Mouse (Mus musculus): ENCODE measurements around the gene Fscn1.

Fscn1 gene

GRCm38 (mm10) chr5:142959576-142960556 lies at the start of gene Fscn1:
Gene Fscn1 (plus strand): TSS chr5:142960343.
- peak; percentile 39 for DNase-seq

GRCm38 (mm10) chr5:142911629-142912028 lies 48.5 kb upstream of the Fscn1 start:
- no peak for DNase-seq

DNA sequence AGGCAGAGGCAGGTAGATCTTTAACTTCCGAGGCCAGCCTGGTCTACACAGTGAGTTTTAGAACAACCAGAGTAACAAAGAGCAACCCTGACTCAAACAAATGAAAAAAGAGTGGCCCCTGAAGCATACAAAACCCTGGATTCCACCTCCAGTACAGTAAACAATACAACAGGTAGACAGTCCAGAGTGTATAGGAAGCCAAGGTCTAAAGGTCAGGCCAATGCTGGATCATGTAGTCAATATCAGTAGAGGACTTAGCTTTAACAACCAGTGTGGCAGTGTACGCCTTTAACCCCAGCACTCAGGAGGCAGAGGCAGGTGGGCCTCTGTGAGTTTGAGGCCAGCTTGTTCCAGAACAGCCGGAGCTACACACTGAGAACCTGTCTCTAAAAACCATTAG lies 47.8 kb upstream of the Fscn1 start:
- DNase-seq: no peak

DNA sequence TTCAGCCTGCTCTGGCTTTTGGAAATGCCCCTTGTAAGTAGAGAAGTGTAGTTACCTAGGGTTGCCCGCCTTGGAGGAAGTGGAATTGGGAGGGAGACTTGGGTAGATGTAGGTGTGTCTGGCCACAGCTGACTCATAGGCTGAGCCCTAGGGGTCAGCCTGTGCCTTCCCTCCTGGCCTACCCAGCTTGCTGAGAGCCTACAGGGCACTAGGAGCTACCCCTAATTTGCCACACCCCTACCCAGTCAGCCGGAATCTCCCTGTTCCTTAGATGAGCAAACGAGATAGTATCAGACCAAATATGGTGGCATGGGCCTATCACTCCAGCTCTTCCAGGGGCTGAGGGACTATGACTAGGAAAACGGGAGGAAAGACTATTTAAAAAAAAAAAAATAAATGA lies 47.4 kb upstream of the Fscn1 start:
- no peak for DNase-seq

- no peak for DNase-seq
Measured at GRCm38 (mm10) chr5:142915231-142915630, 44.9 kb upstream of the Fscn1 start.

DNA sequence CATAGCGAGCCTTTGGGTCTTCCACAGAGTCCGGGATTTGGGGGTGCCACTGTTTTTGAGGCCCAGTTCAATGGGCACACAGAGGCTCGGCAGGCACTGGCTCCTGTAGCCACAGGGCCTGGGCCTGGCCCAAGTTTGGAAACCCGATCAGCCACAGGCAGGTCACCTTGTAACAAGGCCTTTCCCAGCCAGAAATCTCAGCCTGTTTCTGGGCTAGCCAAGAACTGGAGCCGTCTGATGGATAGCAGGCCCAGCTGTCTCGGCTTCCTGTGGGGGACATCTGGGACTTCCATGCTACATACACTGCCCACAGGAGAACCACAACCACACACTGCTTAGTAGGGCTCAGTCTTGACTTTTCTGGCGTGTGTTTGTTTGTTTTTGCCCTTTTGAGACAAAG lies 43.5 kb upstream of the Fscn1 start:
- DNase-seq: no peak

DNA sequence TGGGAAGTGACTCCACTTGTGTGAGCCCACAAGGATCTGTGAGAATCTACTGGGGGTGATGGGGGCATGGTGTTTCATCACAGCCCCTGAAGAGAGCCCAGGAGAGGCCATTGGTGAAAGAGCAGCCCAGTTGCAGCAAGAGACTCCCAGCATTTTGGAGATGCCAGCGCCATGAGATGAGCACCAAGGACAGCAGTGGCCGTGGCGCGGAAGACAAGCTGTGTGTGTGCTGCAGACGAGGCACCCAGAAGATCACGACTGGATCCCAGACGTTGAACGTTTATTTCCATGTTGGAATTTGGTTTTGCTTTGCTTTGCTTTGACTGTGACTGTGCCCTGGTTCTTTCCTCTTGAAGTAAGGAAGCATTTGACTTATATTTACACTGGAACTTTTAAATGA lies 42.7 kb upstream of the Fscn1 start:
- no peak for DNase-seq

DNA sequence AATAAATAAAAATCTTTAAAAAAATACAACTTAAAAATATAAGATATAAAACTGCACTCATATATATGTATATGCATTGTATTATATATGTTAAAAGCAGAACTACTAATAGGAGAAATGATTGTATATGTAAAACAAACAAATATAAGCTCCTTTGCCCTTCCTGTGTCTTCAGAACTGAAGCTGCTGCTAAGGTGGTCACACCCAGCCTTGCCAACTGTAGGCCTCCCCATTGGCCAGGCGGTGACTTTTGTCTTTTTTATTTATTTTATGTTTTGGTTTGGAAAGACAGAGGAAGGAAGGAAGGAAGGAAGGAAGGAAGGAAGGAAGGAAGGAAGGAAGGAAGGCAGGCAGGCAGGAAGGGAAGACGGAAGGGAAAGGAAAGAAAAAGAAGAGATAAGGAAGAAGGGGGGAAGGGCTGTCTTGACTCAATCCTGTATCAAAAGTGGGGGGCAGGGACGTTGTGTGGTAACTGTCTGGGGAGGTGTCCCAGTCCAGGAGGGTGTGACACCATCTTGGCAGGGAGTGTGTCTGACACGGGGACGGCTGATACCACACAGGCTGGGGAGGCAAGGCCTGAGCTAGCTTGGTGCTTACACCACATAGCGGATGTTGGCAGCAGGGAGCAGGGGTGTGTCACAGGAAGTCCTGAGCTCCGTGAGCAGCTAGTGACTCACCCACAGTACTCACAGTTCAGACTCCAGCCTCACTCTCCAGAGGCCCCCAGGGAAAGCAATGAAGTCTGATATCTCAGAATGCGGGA lies 39.7 kb upstream of the Fscn1 start:
- no peak for DNase-seq

- no peak for DNase-seq
Measured at GRCm38 (mm10) chr5:142921074-142921459, 39.1 kb upstream of the Fscn1 start.

- no peak for DNase-seq
Measured at GRCm38 (mm10) chr5:142922251-142922650, 37.9 kb upstream of the Fscn1 start.

DNA sequence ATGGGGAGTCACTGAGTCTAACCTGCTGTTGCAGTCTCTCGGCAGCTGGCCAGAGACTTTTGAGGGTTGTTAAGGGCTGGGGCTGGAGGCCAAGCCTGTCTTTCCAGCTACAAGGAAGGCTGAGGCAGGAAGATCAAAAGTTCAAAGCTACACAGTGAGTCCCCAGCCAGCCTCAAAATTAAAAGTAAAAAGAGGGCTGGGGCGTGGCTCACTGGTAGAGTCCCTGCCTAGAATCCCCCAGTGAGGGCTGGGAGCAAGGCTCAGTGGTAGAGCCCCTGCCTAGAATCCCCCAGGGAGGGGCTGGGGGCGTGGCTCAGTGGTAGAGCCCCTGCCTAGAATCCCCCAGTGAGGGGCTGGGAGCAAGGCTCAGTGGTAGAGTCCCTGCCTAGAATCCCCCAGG lies 36.4 kb upstream of the Fscn1 start:
- DNase-seq: no peak

DNA sequence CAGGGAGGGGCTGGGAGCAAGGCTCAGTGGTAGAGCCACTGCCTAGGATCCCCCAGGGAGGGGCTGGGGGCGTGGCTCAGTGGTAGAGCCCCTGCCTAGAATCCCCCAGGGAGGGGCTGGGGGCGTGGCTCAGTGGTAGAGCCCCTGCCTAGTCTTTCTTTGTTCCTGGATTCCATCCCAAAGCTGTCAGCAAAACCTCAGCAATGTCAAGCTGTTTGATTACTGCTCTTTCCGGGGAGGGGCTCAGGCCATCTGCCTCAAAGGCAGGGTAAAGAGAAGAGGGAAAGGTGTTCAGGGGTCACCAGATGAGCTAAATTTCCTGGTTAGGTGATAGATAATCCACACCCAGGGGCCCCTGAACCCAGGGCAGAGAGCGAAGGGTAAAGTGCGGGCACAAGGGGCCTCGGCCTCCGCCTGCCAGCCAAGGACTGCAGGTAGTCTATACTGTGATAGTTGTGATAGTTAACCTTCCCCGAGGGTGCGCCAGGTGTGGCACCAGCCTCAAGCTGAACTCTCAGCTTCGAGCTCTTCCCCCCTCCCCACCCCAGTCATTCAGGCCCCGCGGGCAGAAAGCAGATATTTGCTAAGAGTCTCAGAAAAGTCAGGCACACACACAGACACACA lies 35.7 kb upstream of the Fscn1 start:
- DNase-seq: no peak

DNA sequence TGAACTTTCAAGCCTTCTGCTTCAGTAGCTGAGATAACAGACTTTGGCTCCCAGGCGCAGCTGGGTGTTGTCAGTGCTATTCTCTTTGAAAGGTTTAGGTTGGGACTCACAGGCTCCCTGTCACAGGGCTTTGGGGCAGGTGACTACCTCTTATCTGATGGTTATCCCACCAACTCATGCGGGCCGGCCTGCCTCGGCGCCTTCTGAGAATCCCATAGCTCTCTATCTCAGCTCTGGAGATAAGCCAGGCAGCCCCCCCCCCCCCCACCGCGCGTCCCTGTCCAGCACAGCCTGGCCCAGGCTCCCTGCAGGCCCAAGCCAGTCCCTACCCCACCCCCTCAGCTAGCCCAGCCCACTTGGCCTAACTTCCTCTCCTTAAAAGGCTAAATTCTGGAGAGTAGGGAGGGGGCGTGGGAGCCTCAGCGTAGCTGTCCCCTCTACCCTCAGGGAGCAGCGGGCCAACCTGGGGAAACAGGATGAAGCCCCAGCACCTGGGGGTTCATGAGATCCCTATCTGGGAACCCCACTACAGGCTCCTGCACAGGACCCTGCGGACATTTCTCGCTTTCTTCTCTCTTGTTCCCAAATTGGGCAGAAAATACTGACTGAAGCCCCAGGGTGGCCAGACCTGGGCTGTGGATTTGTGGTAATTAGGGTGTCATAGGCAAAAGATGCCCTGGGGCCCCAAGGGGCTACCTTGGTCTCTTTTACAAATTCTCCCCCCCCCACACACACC lies 33.8 kb upstream of the Fscn1 start:
- DNase-seq: no peak

DNA sequence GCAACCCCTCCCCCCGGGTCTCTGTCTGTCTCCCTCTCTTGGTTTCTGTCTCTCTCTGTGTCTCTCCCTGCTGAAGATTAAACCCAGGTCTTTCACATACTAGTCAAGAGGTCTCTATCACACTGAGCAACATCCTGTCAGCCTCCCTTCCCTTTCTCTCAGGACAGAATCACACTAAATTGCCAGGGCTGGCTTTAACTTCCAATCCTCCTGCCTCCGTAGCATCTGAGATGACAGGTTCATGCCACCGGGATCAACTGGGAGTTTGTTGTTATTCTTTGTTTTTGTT lies 33.3 kb upstream of the Fscn1 start:
- DNase-seq: no peak

GRCm38 (mm10) chr5:142927341-142927930 lies 32.7 kb upstream of the Fscn1 start:
- no peak for DNase-seq

DNA sequence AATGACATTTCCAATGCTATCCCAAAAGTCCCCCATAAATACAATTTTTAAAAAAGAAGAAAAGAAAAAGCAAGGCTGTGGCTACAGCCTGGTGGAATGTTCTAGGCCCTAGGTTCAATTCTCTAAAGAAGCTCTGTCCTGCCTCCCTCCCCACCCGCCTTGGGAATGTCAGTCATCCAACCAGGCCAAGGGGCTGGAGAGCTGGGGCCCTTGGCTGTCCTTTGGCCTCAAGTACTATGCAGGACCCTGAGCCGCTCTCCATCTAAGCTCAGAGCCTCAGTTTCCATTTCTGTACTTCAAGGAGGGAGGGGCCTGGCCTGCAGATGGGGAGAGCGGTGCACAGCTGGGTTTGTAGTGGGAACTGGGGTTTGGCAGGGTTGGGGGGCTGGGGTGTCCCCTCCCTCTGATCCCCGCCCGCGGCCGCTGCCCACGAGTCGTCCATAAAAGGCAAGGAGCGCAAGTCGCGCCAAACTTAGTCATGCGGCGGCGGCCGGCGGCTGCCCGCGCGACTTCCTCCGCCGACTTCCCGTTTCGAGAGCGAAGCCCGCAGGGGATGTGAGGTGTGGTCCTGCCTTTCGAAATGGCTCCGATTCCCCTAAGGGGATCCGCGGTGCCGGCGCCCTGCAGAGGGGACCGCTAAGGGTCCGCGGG lies 31.3 kb upstream of the Fscn1 start:
- DNase-seq: no peak

DNA sequence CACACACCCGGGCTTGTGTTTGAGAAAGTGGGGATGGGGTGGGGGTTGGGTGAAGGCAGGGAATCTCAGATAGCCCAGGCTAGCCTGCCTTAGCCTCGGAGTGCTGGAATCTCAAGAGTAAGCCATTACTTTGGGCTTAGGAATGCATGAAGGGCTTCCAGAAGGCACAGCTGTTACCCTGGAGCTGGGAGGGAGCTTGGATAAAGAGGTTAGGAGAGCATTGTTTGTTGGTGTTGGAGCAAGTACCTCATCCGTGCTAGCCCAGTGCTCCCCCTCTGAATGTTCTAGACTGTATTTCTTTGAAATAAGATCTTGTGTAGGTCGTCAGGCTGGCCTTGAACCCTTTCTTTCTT lies 30.8 kb upstream of the Fscn1 start:
- DNase-seq: no peak

GRCm38 (mm10) chr5:142931241-142931745 lies 28.9 kb upstream of the Fscn1 start:
- no peak for DNase-seq

GRCm38 (mm10) chr5:142932084-142932685 lies 28.0 kb upstream of the Fscn1 start:
- DNase-seq: peak; percentile 86

DNA sequence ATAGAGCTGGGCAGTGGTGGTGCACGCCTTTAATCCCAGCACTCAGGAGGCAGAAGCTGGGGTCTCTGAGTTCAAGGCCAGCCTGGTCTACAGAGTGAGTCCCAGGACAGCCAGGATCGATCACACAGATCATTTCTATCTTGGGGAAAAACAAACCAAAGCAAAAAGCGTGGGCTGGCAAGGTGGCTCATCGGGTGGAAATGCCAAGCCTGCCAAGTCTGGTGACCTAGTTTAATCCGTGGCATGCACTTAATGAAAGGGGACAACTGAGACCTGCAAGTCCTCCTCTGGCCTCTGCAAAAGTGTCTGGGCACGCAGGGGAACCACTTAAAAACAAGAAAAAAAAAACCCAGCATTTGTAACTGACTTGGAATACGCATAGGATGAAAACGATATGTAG lies 27.4 kb upstream of the Fscn1 start:
- DNase-seq: peak; percentile 56

DNA sequence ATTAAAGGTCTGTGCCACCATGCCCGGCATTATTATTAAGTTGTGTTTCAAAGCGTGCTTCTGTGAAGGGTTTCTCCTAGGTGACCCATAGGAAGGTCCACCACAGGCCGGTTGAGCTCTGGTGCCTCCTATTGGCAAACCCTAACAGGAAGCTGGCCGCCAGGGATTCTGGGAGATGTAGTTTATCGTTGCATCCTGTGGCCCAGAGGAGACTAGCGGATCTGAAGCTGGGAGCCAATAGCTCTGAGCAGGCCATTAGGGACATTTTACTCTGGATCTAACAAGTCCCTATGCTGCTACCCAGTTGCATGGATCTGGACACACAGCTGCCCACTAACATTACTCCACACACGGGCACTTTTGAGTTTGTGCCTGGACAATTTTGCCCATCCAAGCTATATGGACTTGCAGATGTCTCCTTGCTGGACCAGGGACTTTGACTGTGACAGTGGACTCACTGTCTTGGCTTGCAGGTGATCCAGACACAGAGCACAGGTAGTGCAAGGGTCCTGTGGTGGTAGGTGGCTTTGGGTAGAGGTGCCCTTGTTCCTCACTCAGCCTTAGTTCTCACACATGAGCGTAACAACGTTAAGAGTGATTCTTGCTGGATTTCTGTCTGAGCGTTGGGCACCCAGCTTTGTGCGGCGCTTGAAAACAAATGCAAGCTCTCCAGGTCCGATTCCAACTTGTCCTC lies 24.4 kb upstream of the Fscn1 start:
- peak; percentile 89 for DNase-seq
